Mouse (Mus musculus): ENCODE measurements around the gene Ap5b1. TPM values are rescaled to one million over a fixed set of nuclear protein-coding genes. Genes with fewer than 3 reads are reported as not detected.

Ap5b1 gene
- total and polyA plus RNA-seq, 3 experiments: 18.0 to 28.1 TPM; not detected in 1

DNA sequence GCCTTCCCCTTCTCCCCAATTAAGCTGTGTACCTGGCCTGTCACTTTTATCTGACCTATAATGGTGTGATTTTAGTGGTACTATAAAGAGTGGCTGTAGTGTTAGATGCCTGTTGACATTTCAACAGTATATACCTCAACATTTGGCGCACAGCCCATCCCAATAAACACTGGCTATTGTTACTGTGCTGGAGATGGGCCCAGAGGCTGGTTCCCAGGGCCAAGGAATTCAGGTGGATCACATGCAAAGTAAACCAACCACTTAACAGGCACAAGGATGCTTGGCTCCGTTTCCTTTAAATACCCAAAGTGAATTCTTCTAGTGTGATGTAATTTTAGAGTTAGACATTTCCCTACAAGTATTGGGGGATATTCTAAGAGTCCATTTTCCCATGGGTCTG is 47.1 kb downstream of the Ap5b1 start:
- Histone ChIP-seq H3K9me3 (replicated peaks; ENCODE audit: insufficient read depth, low read length) (no peaks in the 10 kb centered on the region), H3K27me3 (ENCODE audit: control insufficient read depth in 1 of 2, insufficient read depth in 2 of 2, low read length in 2 of 2) (no peaks in the 10 kb centered on the region), H3K4me1 (ENCODE audit: control insufficient read depth in 1 of 2, insufficient read depth in 2 of 2, low read length in 2 of 2) (peaks cover 12 to 38% of the 10 kb centered on the region in 2 experiments), H3K36me3 (ENCODE audit: control insufficient read depth in 1 of 2, insufficient read depth in 2 of 2, low read length in 2 of 2) (peaks cover 0 to 35% of the 10 kb centered on the region in 2 experiments; a peak in 2 of 4 replicates), H3K4me3 (ENCODE audit: control insufficient read depth in 1 of 2, insufficient read depth in 1 of 2, low read depth in 2 of 2, low read length in 2 of 2) (no peak overlapping the region), H3K27ac (ENCODE audit: control insufficient read depth, low read depth, low read length) (no peak overlapping the region), H3K9ac (ENCODE audit: control insufficient read depth, low read depth, low read length, poor library complexity, severe bottlenecking) (no peak overlapping the region), H3K79me2 (ENCODE audit: control insufficient read depth, insufficient read depth, low read length, poor library complexity) (peaks cover under 1% of the 10 kb centered on the region; the same call in 1 of the 2 replicates)
- DNase-seq (ENCODE audit: low read depth, low spot score): no peak
- TF ChIP-seq BHLHE40 (IDR thresholded peaks at IDR 0.05; ENCODE audit: borderline replicate concordance, low read depth, low read length) (no peak), ZNF384 (IDR thresholded peaks at IDR 0.05; ENCODE audit: low read depth, low read length) (no peak), SIN3A (IDR thresholded peaks at IDR 0.05; ENCODE audit: low read length) (no peak), RCOR1 (IDR thresholded peaks at IDR 0.05; ENCODE audit: low read depth, low read length) (no peak), KAT2A (conservative IDR thresholded peaks at IDR 0.05; ENCODE audit: low read depth, low read length) (no peak), ELF1 (IDR thresholded peaks at IDR 0.05; ENCODE audit: low read depth, low read length) (no peak), USF2 (IDR thresholded peaks at IDR 0.05; ENCODE audit: borderline replicate concordance in 1 of 2, insufficient read depth in 1 of 2, low read depth in 1 of 2, low read length in 2 of 2) (no peak)

DNA sequence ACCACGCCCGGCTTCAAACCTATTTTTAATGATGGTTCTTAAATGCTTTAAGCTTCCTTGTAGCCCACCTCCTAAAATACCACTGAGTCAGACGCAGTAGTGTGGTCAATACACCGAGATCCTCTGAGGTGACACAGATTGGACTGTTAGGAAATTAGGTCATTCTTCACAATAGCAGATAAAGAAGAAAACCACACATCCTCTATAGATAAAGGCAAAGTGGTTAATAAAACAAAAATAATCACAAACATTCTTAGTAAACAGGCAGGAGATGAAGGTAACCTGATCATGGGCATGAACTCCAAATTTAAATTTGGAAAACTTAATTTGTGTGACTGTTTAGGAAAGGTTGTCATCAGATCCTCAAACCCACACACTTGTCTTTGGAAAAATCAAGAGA is 52.2 kb downstream of the Ap5b1 start:
- Histone ChIP-seq H3K79me2 (ENCODE audit: control insufficient read depth, insufficient read depth, low read length, poor library complexity) (no peaks in the 10 kb centered on the region), H3K27me3 (ENCODE audit: control insufficient read depth in 1 of 2, insufficient read depth in 2 of 2, low read length in 2 of 2) (no peaks in the 10 kb centered on the region), H3K4me1 (ENCODE audit: control insufficient read depth in 1 of 2, insufficient read depth in 2 of 2, low read length in 2 of 2) (peaks cover 4 to 11% of the 10 kb centered on the region in 2 experiments; a peak in 3 of 4 replicates), H3K9ac (ENCODE audit: control insufficient read depth, low read depth, low read length, poor library complexity, severe bottlenecking) (no peak overlapping the region), H3K27ac (ENCODE audit: control insufficient read depth, low read depth, low read length) (no peak overlapping the region), H3K4me3 (ENCODE audit: control insufficient read depth in 1 of 2, insufficient read depth in 1 of 2, low read depth in 2 of 2, low read length in 2 of 2) (no peak overlapping the region), H3K36me3 (ENCODE audit: control insufficient read depth in 1 of 2, insufficient read depth in 2 of 2, low read length in 2 of 2) (peaks cover 0 to 2% of the 10 kb centered on the region in 2 experiments; a peak in 2 of 4 replicates), H3K9me3 (replicated peaks; ENCODE audit: insufficient read depth, low read length) (no peaks in the 10 kb centered on the region)
- no peak for DNase-seq (ENCODE audit: low read depth, low spot score)
- no peak for TF ChIP-seq POLR2AphosphoS2 (IDR thresholded peaks at IDR 0.05; ENCODE audit: low read length)
- TF ChIP-seq ZKSCAN1 (IDR thresholded peaks at IDR 0.05; ENCODE audit: low read depth, low read length): no peak
- TF ChIP-seq UBTF (IDR thresholded peaks at IDR 0.05; ENCODE audit: borderline replicate concordance, insufficient read depth, low read depth, low read length): no peak
- no peak for TF ChIP-seq TCF12 (IDR thresholded peaks at IDR 0.05; ENCODE audit: low read depth, low read length)
- TF ChIP-seq ZC3H11A (IDR thresholded peaks at IDR 0.05; ENCODE audit: low read depth, low read length): no peak
- TF ChIP-seq CHD2 (IDR thresholded peaks at IDR 0.05; ENCODE audit: low read length): no peak
- peak; percentile 50; the same call in 1 of the 2 replicates for TF ChIP-seq GATA1 (IDR thresholded peaks at IDR 0.05; ENCODE audit: low read depth, low read length)
- peak; percentile 38 to 46; a peak in 2 of 4 replicates for TF ChIP-seq EP300 (IDR thresholded peaks at IDR 0.05; ENCODE audit: low read depth in 1 of 2, low read length in 2 of 2)
- no peak for TF ChIP-seq SMC3 (IDR thresholded peaks at IDR 0.05; ENCODE audit: low read depth, low read length)
- TF ChIP-seq ETS1 (IDR thresholded peaks at IDR 0.05; ENCODE audit: low read depth, low read length): peak; percentile 37; the same call in 1 of the 2 replicates
- TF ChIP-seq CHD1 (IDR thresholded peaks at IDR 0.05; ENCODE audit: low read depth, low read length): no peak
- peak; percentile 53 for TF ChIP-seq RCOR1 (IDR thresholded peaks at IDR 0.05; ENCODE audit: low read depth, low read length)
- TF ChIP-seq POLR2A (IDR thresholded peaks at IDR 0.05; ENCODE audit: control insufficient read depth in 1 of 2, insufficient read depth in 1 of 2, low read depth in 1 of 2, low read length in 2 of 2, poor library complexity in 1 of 2): no peak

Other genes with a start within 250 kb of the Ap5b1 start
- gene Catsper1, start 232.3 kb upstream of the Ap5b1 start, total RNA-seq (2012; rRNA removed): not detected in 2 replicates
- gene Catsper1, start 232.3 kb upstream of the Ap5b1 start, polyA plus RNA-seq (2012; ENCODE audit: insufficient read depth in 1 of 2, insufficient read length in 2 of 2, low read depth in 1 of 2, low replicate concordance in 2 of 2, missing spikeins in 1 of 2): not detected
- gene Cst6, start 218.5 kb upstream of the Ap5b1 start, total RNA-seq (2012; rRNA removed): not detected in 2 replicates
- under 1 TPM in 1 of 2 experiments, not detected in 1; 0.26 TPM for gene Cst6, start 218.5 kb upstream of the Ap5b1 start, polyA plus RNA-seq (2012; ENCODE audit: insufficient read depth in 1 of 2, insufficient read length in 2 of 2, low read depth in 1 of 2, low replicate concordance in 2 of 2, missing spikeins in 1 of 2)
- 110 and 129 TPM in 2 replicates for gene Eif1ad, start 201.3 kb upstream of the Ap5b1 start, total RNA-seq (2012; rRNA removed)
- 100 to 1,000 TPM in 1 of 2 experiments, not detected in 1; 121 TPM for gene Eif1ad, start 201.3 kb upstream of the Ap5b1 start, polyA plus RNA-seq (2012; ENCODE audit: insufficient read depth in 1 of 2, insufficient read length in 2 of 2, low read depth in 1 of 2, low replicate concordance in 2 of 2, missing spikeins in 1 of 2)
- 207 and 211 TPM in 2 replicates for gene Banf1, start 200.9 kb upstream of the Ap5b1 start, total RNA-seq (2012; rRNA removed)
- gene Banf1, start 200.9 kb upstream of the Ap5b1 start, polyA plus RNA-seq (2012; ENCODE audit: insufficient read depth in 1 of 2, insufficient read length in 2 of 2, low read depth in 1 of 2, low replicate concordance in 2 of 2, missing spikeins in 1 of 2): 1,000 to 10,000 TPM in 1 of 2 experiments, 100 to 1,000 TPM in 1; 644 to 1,168 TPM
- gene Sart1, start 179.3 kb upstream of the Ap5b1 start, total RNA-seq (2012; rRNA removed): 114 and 117 TPM in 2 replicates
- gene Sart1, start 179.3 kb upstream of the Ap5b1 start, polyA plus RNA-seq (2012; ENCODE audit: insufficient read depth in 1 of 2, insufficient read length in 2 of 2, low read depth in 1 of 2, low replicate concordance in 2 of 2, missing spikeins in 1 of 2): 100 to 1,000 TPM in 1 of 2 experiments, not detected in 1; 141 TPM
- 0.54 and 0.72 TPM in 2 replicates for gene Tsga10ip, start 165.5 kb upstream of the Ap5b1 start, total RNA-seq (2012; rRNA removed)
- gene Tsga10ip, start 165.5 kb upstream of the Ap5b1 start, polyA plus RNA-seq (2012; ENCODE audit: insufficient read depth in 1 of 2, insufficient read length in 2 of 2, low read depth in 1 of 2, low replicate concordance in 2 of 2, missing spikeins in 1 of 2): 1 to 10 TPM in 1 of 2 experiments, not detected in 1; 4.5 TPM
- gene Drap1, start 143.0 kb upstream of the Ap5b1 start, total RNA-seq (2012; rRNA removed): 160 and 183 TPM in 2 replicates
- 100 to 1,000 TPM in 1 of 2 experiments, not detected in 1; 307 TPM for gene Drap1, start 143.0 kb upstream of the Ap5b1 start, polyA plus RNA-seq (2012; ENCODE audit: insufficient read depth in 1 of 2, insufficient read length in 2 of 2, low read depth in 1 of 2, low replicate concordance in 2 of 2, missing spikeins in 1 of 2)
- gene AI837181, start 142.9 kb upstream of the Ap5b1 start, total RNA-seq (2012; rRNA removed): 8.4 and 8.9 TPM in 2 replicates
- gene AI837181, start 142.9 kb upstream of the Ap5b1 start, polyA plus RNA-seq (2012; ENCODE audit: insufficient read depth in 1 of 2, insufficient read length in 2 of 2, low read depth in 1 of 2, low replicate concordance in 2 of 2, missing spikeins in 1 of 2): 10 to 100 TPM in 1 of 2 experiments, not detected in 1; 41.3 TPM
- 1.1 and 2.0 TPM in 2 replicates for gene Fosl1, start 120.5 kb upstream of the Ap5b1 start, total RNA-seq (2012; rRNA removed)
- 1 to 10 TPM in 1 of 2 experiments, not detected in 1; 3.1 TPM for gene Fosl1, start 120.5 kb upstream of the Ap5b1 start, polyA plus RNA-seq (2012; ENCODE audit: insufficient read depth in 1 of 2, insufficient read length in 2 of 2, low read depth in 1 of 2, low replicate concordance in 2 of 2, missing spikeins in 1 of 2)
- gene Ccdc85b, start 110.1 kb upstream of the Ap5b1 start, total RNA-seq (2012; rRNA removed): 3.6 and 4.1 TPM in 2 replicates
- gene Ccdc85b, start 110.1 kb upstream of the Ap5b1 start, polyA plus RNA-seq (2012; ENCODE audit: insufficient read depth in 1 of 2, insufficient read length in 2 of 2, low read depth in 1 of 2, low replicate concordance in 2 of 2, missing spikeins in 1 of 2): 1 to 10 TPM in 1 of 2 experiments, not detected in 1; 7.6 TPM
- gene Fibp, start 107.4 kb upstream of the Ap5b1 start, total RNA-seq (2012; rRNA removed): 21.9 and 28.3 TPM in 2 replicates
- 10 to 100 TPM in 1 of 2 experiments, not detected in 1; 63.5 TPM for gene Fibp, start 107.4 kb upstream of the Ap5b1 start, polyA plus RNA-seq (2012; ENCODE audit: insufficient read depth in 1 of 2, insufficient read length in 2 of 2, low read depth in 1 of 2, low replicate concordance in 2 of 2, missing spikeins in 1 of 2)
- gene Ctsw, start 99.5 kb upstream of the Ap5b1 start, total RNA-seq (2012; rRNA removed): 0.15 TPM in 1 of 2 replicates, not detected in the other
- under 1 TPM in 1 of 2 experiments, not detected in 1; 0.39 TPM for gene Ctsw, start 99.5 kb upstream of the Ap5b1 start, polyA plus RNA-seq (2012; ENCODE audit: insufficient read depth in 1 of 2, insufficient read length in 2 of 2, low read depth in 1 of 2, low replicate concordance in 2 of 2, missing spikeins in 1 of 2)
- gene Efemp2, start 94.1 kb upstream of the Ap5b1 start, total RNA-seq (2012; rRNA removed): 7.5 and 10.4 TPM in 2 replicates
- gene Efemp2, start 94.1 kb upstream of the Ap5b1 start, polyA plus RNA-seq (2012; ENCODE audit: insufficient read depth in 1 of 2, insufficient read length in 2 of 2, low read depth in 1 of 2, low replicate concordance in 2 of 2, missing spikeins in 1 of 2): 10 to 100 TPM in 1 of 2 experiments, not detected in 1; 17.7 TPM
- 34.3 and 38.9 TPM in 2 replicates for gene Mus81, start 79.6 kb upstream of the Ap5b1 start, total RNA-seq (2012; rRNA removed)
- 10 to 100 TPM in 1 of 2 experiments, not detected in 1; 50.5 TPM for gene Mus81, start 79.6 kb upstream of the Ap5b1 start, polyA plus RNA-seq (2012; ENCODE audit: insufficient read depth in 1 of 2, insufficient read length in 2 of 2, low read depth in 1 of 2, low replicate concordance in 2 of 2, missing spikeins in 1 of 2)
- gene Cfl1, start 77.6 kb upstream of the Ap5b1 start, total RNA-seq (2012; rRNA removed): 880 and 979 TPM in 2 replicates
- gene Cfl1, start 77.6 kb upstream of the Ap5b1 start, polyA plus RNA-seq (2012; ENCODE audit: insufficient read depth in 1 of 2, insufficient read length in 2 of 2, low read depth in 1 of 2, low replicate concordance in 2 of 2, missing spikeins in 1 of 2): 1,000 to 10,000 TPM in 1 of 2 experiments, not detected in 1; 2,037 TPM
- 0.19 and 0.23 TPM in 2 replicates for gene 1700020D05Rik, start 64.2 kb upstream of the Ap5b1 start, total RNA-seq (2012; rRNA removed)
- under 1 TPM in 1 of 2 experiments, not detected in 1; 0.78 TPM for gene 1700020D05Rik, start 64.2 kb upstream of the Ap5b1 start, polyA plus RNA-seq (2012; ENCODE audit: insufficient read depth in 1 of 2, insufficient read length in 2 of 2, low read depth in 1 of 2, low replicate concordance in 2 of 2, missing spikeins in 1 of 2)
- gene Snx32, start 57.5 kb upstream of the Ap5b1 start, total RNA-seq (2012; rRNA removed): 1.3 and 1.8 TPM in 2 replicates
- 1 to 10 TPM in 1 of 2 experiments, not detected in 1; 2.6 TPM for gene Snx32, start 57.5 kb upstream of the Ap5b1 start, polyA plus RNA-seq (2012; ENCODE audit: insufficient read depth in 1 of 2, insufficient read length in 2 of 2, low read depth in 1 of 2, low replicate concordance in 2 of 2, missing spikeins in 1 of 2)
- gene Ovol1, start 7.4 kb upstream of the Ap5b1 start, total RNA-seq (2012; rRNA removed): not detected in 2 replicates
- under 1 TPM in 1 of 2 experiments, not detected in 1; 0.06 TPM for gene Ovol1, start 7.4 kb upstream of the Ap5b1 start, polyA plus RNA-seq (2012; ENCODE audit: insufficient read depth in 1 of 2, insufficient read length in 2 of 2, low read depth in 1 of 2, low replicate concordance in 2 of 2, missing spikeins in 1 of 2)
- 109 and 124 TPM in 2 replicates for gene Rnaseh2c, start 33.8 kb downstream of the Ap5b1 start, total RNA-seq (2012; rRNA removed)
- gene Rnaseh2c, start 33.8 kb downstream of the Ap5b1 start, polyA plus RNA-seq (2012; ENCODE audit: insufficient read depth in 1 of 2, insufficient read length in 2 of 2, low read depth in 1 of 2, low replicate concordance in 2 of 2, missing spikeins in 1 of 2): 100 to 1,000 TPM in 1 of 2 experiments, not detected in 1; 165 TPM
- gene Kat5, start 42.2 kb downstream of the Ap5b1 start, total RNA-seq (2012; rRNA removed): 51.0 and 54.5 TPM in 2 replicates
- gene Kat5, start 42.2 kb downstream of the Ap5b1 start, polyA plus RNA-seq (2012; ENCODE audit: insufficient read depth in 1 of 2, insufficient read length in 2 of 2, low read depth in 1 of 2, low replicate concordance in 2 of 2, missing spikeins in 1 of 2): 10 to 100 TPM in 1 of 2 experiments, not detected in 1; 67.6 TPM
- gene Rela, start 69.5 kb downstream of the Ap5b1 start, total RNA-seq (2012; rRNA removed): 16.4 and 19.0 TPM in 2 replicates
- gene Rela, start 69.5 kb downstream of the Ap5b1 start, polyA plus RNA-seq (2012; ENCODE audit: insufficient read depth in 1 of 2, insufficient read length in 2 of 2, low read depth in 1 of 2, low replicate concordance in 2 of 2, missing spikeins in 1 of 2): 10 to 100 TPM in 1 of 2 experiments, not detected in 1; 61.7 TPM
- gene Sipa1, start 95.7 kb downstream of the Ap5b1 start, total RNA-seq (2012; rRNA removed): 6.2 and 7.6 TPM in 2 replicates
- 10 to 100 TPM in 1 of 2 experiments, not detected in 1; 15.5 TPM for gene Sipa1, start 95.7 kb downstream of the Ap5b1 start, polyA plus RNA-seq (2012; ENCODE audit: insufficient read depth in 1 of 2, insufficient read length in 2 of 2, low read depth in 1 of 2, low replicate concordance in 2 of 2, missing spikeins in 1 of 2)
- 17.9 and 22.5 TPM in 2 replicates for gene Map3k11, start 120.7 kb downstream of the Ap5b1 start, total RNA-seq (2012; rRNA removed)
- gene Map3k11, start 120.7 kb downstream of the Ap5b1 start, polyA plus RNA-seq (2012; ENCODE audit: insufficient read depth in 1 of 2, insufficient read length in 2 of 2, low read depth in 1 of 2, low replicate concordance in 2 of 2, missing spikeins in 1 of 2): 10 to 100 TPM in 1 of 2 experiments, not detected in 1; 38.3 TPM
- gene Pcnx3, start 120.9 kb downstream of the Ap5b1 start, total RNA-seq (2012; rRNA removed): 25.3 and 26.8 TPM in 2 replicates
- 10 to 100 TPM in 1 of 2 experiments, not detected in 1; 76.4 TPM for gene Pcnx3, start 120.9 kb downstream of the Ap5b1 start, polyA plus RNA-seq (2012; ENCODE audit: insufficient read depth in 1 of 2, insufficient read length in 2 of 2, low read depth in 1 of 2, low replicate concordance in 2 of 2, missing spikeins in 1 of 2)
- 0.16 and 0.23 TPM in 2 replicates for gene Kcnk7, start 136.3 kb downstream of the Ap5b1 start, total RNA-seq (2012; rRNA removed)
- under 1 TPM in 1 of 2 experiments, not detected in 1; 0.60 TPM for gene Kcnk7, start 136.3 kb downstream of the Ap5b1 start, polyA plus RNA-seq (2012; ENCODE audit: insufficient read depth in 1 of 2, insufficient read length in 2 of 2, low read depth in 1 of 2, low replicate concordance in 2 of 2, missing spikeins in 1 of 2)
- gene Ehbp1l1, start 158.3 kb downstream of the Ap5b1 start, total RNA-seq (2012; rRNA removed): 60.6 and 63.2 TPM in 2 replicates
- gene Ehbp1l1, start 158.3 kb downstream of the Ap5b1 start, polyA plus RNA-seq (2012; ENCODE audit: insufficient read depth in 1 of 2, insufficient read length in 2 of 2, low read depth in 1 of 2, low replicate concordance in 2 of 2, missing spikeins in 1 of 2): 100 to 1,000 TPM in 1 of 2 experiments, 10 to 100 TPM in 1; 77.3 to 113 TPM
- gene Fam89b, start 161.6 kb downstream of the Ap5b1 start, total RNA-seq (2012; rRNA removed): 29.6 and 35.9 TPM in 2 replicates
- gene Fam89b, start 161.6 kb downstream of the Ap5b1 start, polyA plus RNA-seq (2012; ENCODE audit: insufficient read depth in 1 of 2, insufficient read length in 2 of 2, low read depth in 1 of 2, low replicate concordance in 2 of 2, missing spikeins in 1 of 2): 10 to 100 TPM in 1 of 2 experiments, not detected in 1; 60.2 TPM
- gene Ltbp3, start 172.9 kb downstream of the Ap5b1 start, total RNA-seq (2012; rRNA removed): 0.39 TPM in 1 of 2 replicates, not detected in the other
- not detected for gene Ltbp3, start 172.9 kb downstream of the Ap5b1 start, polyA plus RNA-seq (2012; ENCODE audit: insufficient read depth in 1 of 2, insufficient read length in 2 of 2, low read depth in 1 of 2, low replicate concordance in 2 of 2, missing spikeins in 1 of 2)
- gene Scyl1, start 203.4 kb downstream of the Ap5b1 start, total RNA-seq (2012; rRNA removed): 35.5 and 36.0 TPM in 2 replicates
- gene Scyl1, start 203.4 kb downstream of the Ap5b1 start, polyA plus RNA-seq (2012; ENCODE audit: insufficient read depth in 1 of 2, insufficient read length in 2 of 2, low read depth in 1 of 2, low replicate concordance in 2 of 2, missing spikeins in 1 of 2): 10 to 100 TPM in 1 of 2 experiments, not detected in 1; 64.1 TPM